Mouse (Mus musculus): ENCODE measurements around the gene Txndc5. TPM values are rescaled to one million over a fixed set of nuclear protein-coding genes. Genes with fewer than 3 reads are reported as not detected.

Gene Txndc5
- polyA plus RNA-seq, 1 experiment, result 0.52 TPM

DNA sequence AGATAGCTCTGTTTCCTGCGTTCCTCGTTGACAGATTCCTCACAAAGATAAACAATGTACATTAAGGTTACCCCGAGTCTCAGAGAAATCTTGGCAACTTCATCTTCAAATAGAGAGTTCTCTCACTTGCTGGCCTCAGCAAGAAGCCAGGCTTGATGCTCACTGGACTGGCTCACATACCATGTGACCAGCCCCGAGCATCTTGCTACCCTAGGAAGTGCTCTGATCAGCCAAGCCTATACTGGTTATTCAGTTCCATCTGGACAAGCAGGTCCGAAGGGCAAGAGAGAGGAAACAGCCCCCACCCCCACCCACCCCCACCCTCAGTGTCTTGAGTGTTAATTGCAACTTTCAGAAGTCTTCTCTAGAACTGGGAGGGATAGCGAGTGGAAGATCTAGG, 41.9 kb downstream of the Txndc5 start:
- Histone ChIP-seq H3K9me3 (ENCODE audit: control insufficient read depth, low read length) (no peaks in the 10 kb centered on the region), H3K4me1 (ENCODE audit: control insufficient read depth) (no peaks in the 10 kb centered on the region), H3K4me3 (replicated peaks) (no peak overlapping the region), H3K27me3 (ENCODE audit: control insufficient read depth) (no peaks in the 10 kb centered on the region), H3K36me3 (ENCODE audit: control insufficient read depth) (no peaks in the 10 kb centered on the region)
- TF ChIP-seq TAL1 (IDR thresholded peaks at IDR 0.05; ENCODE audit: low read length) (no peak), GATA1 (IDR thresholded peaks at IDR 0.05; ENCODE audit: low read length) (no peak)

DNA sequence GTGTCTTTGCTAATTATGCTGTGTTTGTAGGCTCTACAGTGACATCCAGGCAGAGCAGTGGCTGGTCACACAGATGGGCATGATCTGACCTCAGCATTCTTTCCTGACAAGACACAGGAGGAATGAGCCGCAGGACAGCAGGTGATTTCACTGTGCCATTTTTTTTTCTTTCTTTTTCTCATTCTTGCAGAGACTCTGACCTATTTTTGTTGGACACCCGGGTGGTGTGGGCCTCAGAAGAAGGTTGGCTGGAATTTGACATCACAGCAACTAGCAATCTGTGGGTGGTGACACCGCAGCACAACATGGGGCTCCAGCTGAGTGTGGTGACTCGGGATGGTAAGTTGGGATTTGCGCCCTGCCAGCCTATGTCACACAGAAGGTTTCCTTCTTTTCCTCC, 43.9 kb downstream of the Txndc5 start:
- TF ChIP-seq TAL1 (IDR thresholded peaks at IDR 0.05; ENCODE audit: low read length), result no peak
- TF ChIP-seq GATA1 (IDR thresholded peaks at IDR 0.05; ENCODE audit: low read length), result no peak
- Histone ChIP-seq H3K9me3 (ENCODE audit: control insufficient read depth, low read length) (no peaks in the 10 kb centered on the region), H3K36me3 (ENCODE audit: control insufficient read depth) (no peaks in the 10 kb centered on the region), H3K27me3 (ENCODE audit: control insufficient read depth) (no peaks in the 10 kb centered on the region), H3K4me1 (ENCODE audit: control insufficient read depth) (no peaks in the 10 kb centered on the region), H3K4me3 (replicated peaks) (no peak overlapping the region)

DNA sequence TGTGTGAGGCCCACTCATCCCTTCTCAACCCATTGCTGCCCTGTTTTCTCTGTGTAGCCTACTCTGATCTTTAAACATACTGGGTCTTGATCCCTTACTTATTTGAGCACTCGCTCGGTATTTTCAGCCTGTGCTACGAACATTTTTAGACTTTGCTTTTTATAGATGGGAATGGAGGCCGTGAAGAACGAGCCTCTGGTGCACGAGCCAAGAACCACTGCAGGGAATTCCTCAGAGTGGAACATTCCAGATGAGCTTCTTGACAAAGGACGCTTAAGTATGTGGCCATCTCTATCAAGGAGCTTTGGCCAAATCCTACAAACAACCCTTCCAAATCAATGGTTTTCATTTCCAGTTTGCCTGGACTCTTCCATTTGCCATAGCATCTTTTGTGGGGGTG, 47.6 kb downstream of the Txndc5 start:
- no peak overlapping the region for H3K4me3 ChIP-seq (replicated peaks)
- no peaks in the 10 kb centered on the region for H3K36me3 ChIP-seq (ENCODE audit: control insufficient read depth)
- H3K27me3 ChIP-seq (ENCODE audit: control insufficient read depth), result no peaks in the 10 kb centered on the region
- no peaks in the 10 kb centered on the region for H3K9me3 ChIP-seq (ENCODE audit: control insufficient read depth, low read length)
- H3K4me1 ChIP-seq (ENCODE audit: control insufficient read depth), result no peaks in the 10 kb centered on the region
- no peak for TF ChIP-seq TAL1 (IDR thresholded peaks at IDR 0.05; ENCODE audit: low read length)
- no peak for TF ChIP-seq GATA1 (IDR thresholded peaks at IDR 0.05; ENCODE audit: low read length)

DNA sequence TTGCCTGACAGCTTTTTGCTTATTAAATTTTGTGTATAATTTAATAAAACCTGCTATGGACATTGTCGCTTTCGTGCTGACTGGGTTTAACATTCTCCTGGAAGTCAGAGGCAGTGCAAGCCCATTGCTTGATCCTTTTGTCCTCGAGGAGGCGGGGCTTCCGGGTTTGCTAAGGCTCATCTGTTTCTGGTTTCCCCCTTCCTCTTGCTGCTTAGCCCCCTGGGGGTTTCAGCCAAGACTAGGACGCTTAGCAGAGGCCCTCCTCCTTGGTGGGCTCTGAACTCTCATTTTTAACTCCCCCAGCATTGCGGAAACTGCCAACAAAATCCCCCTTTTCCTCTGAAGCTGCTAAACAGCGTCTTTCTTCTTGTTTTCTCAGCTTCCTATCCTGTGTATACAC, 51.7 kb downstream of the Txndc5 start:
- TF ChIP-seq GATA1 (IDR thresholded peaks at IDR 0.05; ENCODE audit: low read length), result no peak
- no peak for TF ChIP-seq TAL1 (IDR thresholded peaks at IDR 0.05; ENCODE audit: low read length)
- Histone ChIP-seq H3K4me1 (ENCODE audit: control insufficient read depth) (no peaks in the 10 kb centered on the region), H3K9me3 (ENCODE audit: control insufficient read depth, low read length) (no peaks in the 10 kb centered on the region), H3K4me3 (replicated peaks) (no peak overlapping the region), H3K36me3 (ENCODE audit: control insufficient read depth) (no peaks in the 10 kb centered on the region), H3K27me3 (ENCODE audit: control insufficient read depth) (no peaks in the 10 kb centered on the region)

GRCm38 (mm10) chr13:38473497-38473896, 55.1 kb downstream of the Txndc5 start:
- no peak overlapping the region for H3K4me3 ChIP-seq (replicated peaks)
- H3K9me3 ChIP-seq (ENCODE audit: control insufficient read depth, low read length), result no peaks in the 10 kb centered on the region
- H3K36me3 ChIP-seq (ENCODE audit: control insufficient read depth), result no peaks in the 10 kb centered on the region

GRCm38 (mm10) chr13:38472636-38473035, 56.0 kb downstream of the Txndc5 start:
- Histone ChIP-seq H3K36me3 (ENCODE audit: control insufficient read depth) (no peaks in the 10 kb centered on the region), H3K4me1 (ENCODE audit: control insufficient read depth) (no peaks in the 10 kb centered on the region), H3K27me3 (ENCODE audit: control insufficient read depth) (no peaks in the 10 kb centered on the region), H3K9me3 (ENCODE audit: control insufficient read depth, low read length) (no peaks in the 10 kb centered on the region), H3K4me3 (replicated peaks) (no peak overlapping the region)
- no peak for TF ChIP-seq TAL1 (IDR thresholded peaks at IDR 0.05; ENCODE audit: low read length)
- no peak for TF ChIP-seq GATA1 (IDR thresholded peaks at IDR 0.05; ENCODE audit: low read length)

More at GRCm38 (mm10) chr13:38473497-38473896, 55.1 kb downstream of the Txndc5 start:
- TF ChIP-seq GATA1 (IDR thresholded peaks at IDR 0.05; ENCODE audit: low read length), result no peak
- TF ChIP-seq TAL1 (IDR thresholded peaks at IDR 0.05; ENCODE audit: low read length), result no peak
- H3K4me1 ChIP-seq (ENCODE audit: control insufficient read depth), result no peaks in the 10 kb centered on the region
- H3K27me3 ChIP-seq (ENCODE audit: control insufficient read depth), result no peaks in the 10 kb centered on the region

- no peak overlapping the region for H3K4me3 ChIP-seq (replicated peaks)
- TF ChIP-seq GATA1 (IDR thresholded peaks at IDR 0.05; ENCODE audit: low read length) (no peak), TAL1 (IDR thresholded peaks at IDR 0.05; ENCODE audit: low read length) (no peak)
- H3K4me1 ChIP-seq (ENCODE audit: control insufficient read depth), result no peaks in the 10 kb centered on the region
- H3K36me3 ChIP-seq (ENCODE audit: control insufficient read depth), result no peaks in the 10 kb centered on the region
- no peaks in the 10 kb centered on the region for H3K9me3 ChIP-seq (ENCODE audit: control insufficient read depth, low read length)
- H3K27me3 ChIP-seq (ENCODE audit: control insufficient read depth), result no peaks in the 10 kb centered on the region
Observed at GRCm38 (mm10) chr13:38470882-38471281, 57.7 kb downstream of the Txndc5 start.

DNA sequence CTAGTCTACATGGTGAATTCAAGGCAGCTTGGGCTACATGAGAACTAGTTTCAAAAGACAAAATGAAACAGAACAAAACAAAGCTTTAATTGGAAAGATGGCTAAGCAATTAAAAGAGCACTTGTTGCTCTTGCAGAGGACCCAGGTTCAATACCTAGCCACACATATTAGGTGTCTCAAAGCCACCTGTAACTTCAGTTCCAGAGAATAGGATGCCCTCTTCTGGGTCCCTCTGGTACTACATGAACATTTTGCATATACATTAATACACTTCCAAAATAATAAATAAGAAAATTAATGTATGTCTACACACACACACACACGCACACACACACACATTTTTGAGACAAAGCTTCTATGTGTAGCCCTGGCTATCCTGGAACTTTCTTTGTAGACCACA, 65.2 kb downstream of the Txndc5 start:
- Histone ChIP-seq H3K4me3 (replicated peaks) (no peak overlapping the region), H3K9me3 (ENCODE audit: control insufficient read depth, low read length) (no peaks in the 10 kb centered on the region), H3K27me3 (ENCODE audit: control insufficient read depth) (no peaks in the 10 kb centered on the region), H3K36me3 (ENCODE audit: control insufficient read depth) (no peaks in the 10 kb centered on the region), H3K4me1 (ENCODE audit: control insufficient read depth) (no peaks in the 10 kb centered on the region)
- TF ChIP-seq TAL1 (IDR thresholded peaks at IDR 0.05; ENCODE audit: low read length) (no peak), GATA1 (IDR thresholded peaks at IDR 0.05; ENCODE audit: low read length) (no peak)

DNA sequence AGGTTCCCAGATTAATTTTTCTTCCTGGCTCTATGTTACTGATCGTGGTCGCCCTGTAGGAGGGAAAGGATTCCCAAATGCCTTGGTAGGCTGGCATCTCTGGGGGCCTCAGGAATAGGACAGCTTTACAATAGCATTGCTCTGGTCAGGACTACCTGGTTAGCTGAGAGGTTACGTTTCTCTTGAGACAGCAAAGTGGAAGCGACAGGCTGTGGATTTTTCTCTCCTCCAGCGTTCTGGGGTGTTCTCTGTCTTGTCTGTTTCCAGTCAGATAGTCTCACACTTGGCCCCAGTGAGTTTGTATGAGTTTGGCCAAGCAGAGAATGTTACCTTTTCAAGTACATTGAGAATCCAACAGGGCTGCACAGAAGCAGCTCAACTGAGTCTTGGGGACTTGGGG, 77.2 kb downstream of the Txndc5 start:
- H3K9me3 ChIP-seq (ENCODE audit: control insufficient read depth, low read length), result no peaks in the 10 kb centered on the region
- no peak overlapping the region for H3K4me3 ChIP-seq (replicated peaks)
- TF ChIP-seq GATA1 (IDR thresholded peaks at IDR 0.05; ENCODE audit: low read length) (no peak), TAL1 (IDR thresholded peaks at IDR 0.05; ENCODE audit: low read length) (no peak)
- no peaks in the 10 kb centered on the region for H3K36me3 ChIP-seq (ENCODE audit: control insufficient read depth)
- no peaks in the 10 kb centered on the region for H3K4me1 ChIP-seq (ENCODE audit: control insufficient read depth)
- no peaks in the 10 kb centered on the region for H3K27me3 ChIP-seq (ENCODE audit: control insufficient read depth)

Other genes starting within 250 kb of the Txndc5 start
- 0.01 TPM in 1 of 2 replicates, not detected in the other for gene Bmp6, start 183.7 kb downstream of the Txndc5 start, polyA plus RNA-seq (2012)
- gene Bloc1s5, start 106.3 kb upstream of the Txndc5 start, polyA plus RNA-seq (2012), result 0.28 and 0.31 TPM in 2 replicates
- gene Eef1e1, start 130.2 kb upstream of the Txndc5 start, polyA plus RNA-seq (2012), result 1.6 and 2.4 TPM in 2 replicates